Mouse (Mus musculus): ENCODE data around the gene Hipk3. TPM values are rescaled to one million over a fixed set of nuclear protein-coding genes. Genes with fewer than 3 reads are reported as not detected.

Hipk3 gene
- polyA plus RNA-seq, 1 experiment, result 8.7 TPM

- Histone ChIP-seq H3K27ac (ENCODE audit: control insufficient read depth, insufficient read depth, low read depth, low read length, poor library complexity) (no peak overlapping the region), H3K4me1 (ENCODE audit: control insufficient read depth, insufficient read depth, low read length) (no peaks in the 10 kb centered on the region), H3K4me3 (replicated peaks; ENCODE audit: control insufficient read depth, low read depth, low read length) (no peak overlapping the region)
- WGBS, result 91% methylated on average over 2 of the region's 2 CpGs
- TF ChIP-seq CTCF (IDR thresholded peaks at IDR 0.05; ENCODE audit: control insufficient read depth, insufficient read depth, low read length) (no peak), POLR2A (IDR thresholded peaks at IDR 0.05; ENCODE audit: borderline replicate concordance, control insufficient read depth, low read depth, low read length) (no peak)
These were observed 6.8 kb upstream of the Hipk3 start for GRCm38 (mm10) chr2:104501091-104501490.

- H3K4me3 ChIP-seq (replicated peaks; ENCODE audit: control insufficient read depth, low read depth, low read length), result no peak overlapping the region
- TF ChIP-seq POLR2A (IDR thresholded peaks at IDR 0.05; ENCODE audit: borderline replicate concordance, control insufficient read depth, low read depth, low read length) (no peak), CTCF (IDR thresholded peaks at IDR 0.05; ENCODE audit: control insufficient read depth, insufficient read depth, low read length) (no peak)
- no peaks in the 10 kb centered on the region for H3K4me1 ChIP-seq (ENCODE audit: control insufficient read depth, insufficient read depth, low read length)
- H3K27ac ChIP-seq (ENCODE audit: control insufficient read depth, insufficient read depth, low read depth, low read length, poor library complexity), result no peak overlapping the region
- WGBS, result 42% methylated on average over 4 of the region's 4 CpGs
These were observed 3.5 kb upstream of the Hipk3 start for GRCm38 (mm10) chr2:104497771-104498170.

GRCm38 (mm10) chr2:104497231-104497630, 3.0 kb upstream of the Hipk3 start:
- no peaks in the 10 kb centered on the region for H3K4me1 ChIP-seq (ENCODE audit: control insufficient read depth, insufficient read depth, low read length)
- 85% methylated on average over 2 of the region's 2 CpGs for WGBS
- TF ChIP-seq POLR2A (IDR thresholded peaks at IDR 0.05; ENCODE audit: borderline replicate concordance, control insufficient read depth, low read depth, low read length), result no peak
- TF ChIP-seq CTCF (IDR thresholded peaks at IDR 0.05; ENCODE audit: control insufficient read depth, insufficient read depth, low read length), result no peak
- H3K4me3 ChIP-seq (replicated peaks; ENCODE audit: control insufficient read depth, low read depth, low read length), result no peak overlapping the region
- H3K27ac ChIP-seq (ENCODE audit: control insufficient read depth, insufficient read depth, low read depth, low read length, poor library complexity), result no peak overlapping the region

- H3K4me3 ChIP-seq (replicated peaks; ENCODE audit: control insufficient read depth, low read depth, low read length), result no peak overlapping the region
- TF ChIP-seq CTCF (IDR thresholded peaks at IDR 0.05; ENCODE audit: control insufficient read depth, insufficient read depth, low read length) (no peak), POLR2A (IDR thresholded peaks at IDR 0.05; ENCODE audit: borderline replicate concordance, control insufficient read depth, low read depth, low read length) (no peak)
- WGBS, result 81% methylated on average over 5 of the region's 5 CpGs
- no peaks in the 10 kb centered on the region for H3K4me1 ChIP-seq (ENCODE audit: control insufficient read depth, insufficient read depth, low read length)
- H3K27ac ChIP-seq (ENCODE audit: control insufficient read depth, insufficient read depth, low read depth, low read length, poor library complexity), result no peak overlapping the region
These were observed 2.0 kb upstream of the Hipk3 start for GRCm38 (mm10) chr2:104496206-104496605.

GRCm38 (mm10) chr2:104494801-104495185, 547 bp upstream of the Hipk3 start:
- WGBS, result 18% methylated on average over 9 of the region's 9 CpGs
- H3K27ac ChIP-seq (ENCODE audit: control insufficient read depth, insufficient read depth, low read depth, low read length, poor library complexity), result peak overlapping the region; percentile 99

GRCm38 (mm10) chr2:104493021-104493950, 960 bp downstream of the Hipk3 start:
- WGBS, result under 1% methylated on average over 99 of the region's 99 CpGs
- H3K27ac ChIP-seq (ENCODE audit: control insufficient read depth, insufficient read depth, low read depth, low read length, poor library complexity), result peak overlapping the region; percentile 99
- no peaks in the 10 kb centered on the region for H3K4me1 ChIP-seq (ENCODE audit: control insufficient read depth, insufficient read depth, low read length)
- H3K4me3 ChIP-seq (replicated peaks; ENCODE audit: control insufficient read depth, low read depth, low read length), result peak overlapping the region; percentile 86
- TF ChIP-seq CTCF (IDR thresholded peaks at IDR 0.05; ENCODE audit: control insufficient read depth, insufficient read depth, low read length), result peak; percentile 25; the same call in 1 of the 2 replicates
- TF ChIP-seq POLR2A (IDR thresholded peaks at IDR 0.05; ENCODE audit: borderline replicate concordance, control insufficient read depth, low read depth, low read length), result peak; percentile 55; the same call in 1 of the 2 replicates

More at GRCm38 (mm10) chr2:104494801-104495185, 547 bp upstream of the Hipk3 start:
- H3K4me1 ChIP-seq (ENCODE audit: control insufficient read depth, insufficient read depth, low read length), result no peaks in the 10 kb centered on the region
- peak overlapping the region; percentile 56 for H3K4me3 ChIP-seq (replicated peaks; ENCODE audit: control insufficient read depth, low read depth, low read length)
- no peak for TF ChIP-seq POLR2A (IDR thresholded peaks at IDR 0.05; ENCODE audit: borderline replicate concordance, control insufficient read depth, low read depth, low read length)
- TF ChIP-seq CTCF (IDR thresholded peaks at IDR 0.05; ENCODE audit: control insufficient read depth, insufficient read depth, low read length), result no peak

GRCm38 (mm10) chr2:104491221-104491795, 2.9 kb downstream of the Hipk3 start:
- Histone ChIP-seq H3K4me3 (replicated peaks; ENCODE audit: control insufficient read depth, low read depth, low read length) (no peak overlapping the region), H3K27ac (ENCODE audit: control insufficient read depth, insufficient read depth, low read depth, low read length, poor library complexity) (no peak overlapping the region), H3K4me1 (ENCODE audit: control insufficient read depth, insufficient read depth, low read length) (no peaks in the 10 kb centered on the region)
- TF ChIP-seq CTCF (IDR thresholded peaks at IDR 0.05; ENCODE audit: control insufficient read depth, insufficient read depth, low read length) (no peak), POLR2A (IDR thresholded peaks at IDR 0.05; ENCODE audit: borderline replicate concordance, control insufficient read depth, low read depth, low read length) (no peak)
- WGBS, result 28% methylated on average over 2 of the region's 2 CpGs

GRCm38 (mm10) chr2:104490761-104491160, 3.5 kb downstream of the Hipk3 start:
- H3K27ac ChIP-seq (ENCODE audit: control insufficient read depth, insufficient read depth, low read depth, low read length, poor library complexity), result no peak overlapping the region
- WGBS, result 81% methylated on average over 2 of the region's 2 CpGs
- TF ChIP-seq CTCF (IDR thresholded peaks at IDR 0.05; ENCODE audit: control insufficient read depth, insufficient read depth, low read length) (no peak), POLR2A (IDR thresholded peaks at IDR 0.05; ENCODE audit: borderline replicate concordance, control insufficient read depth, low read depth, low read length) (no peak)
- no peaks in the 10 kb centered on the region for H3K4me1 ChIP-seq (ENCODE audit: control insufficient read depth, insufficient read depth, low read length)
- H3K4me3 ChIP-seq (replicated peaks; ENCODE audit: control insufficient read depth, low read depth, low read length), result no peak overlapping the region
